Mouse (Mus musculus): ENCODE results near the gene Alox5. TPM values are rescaled to one million over a fixed set of nuclear protein-coding genes. Genes with fewer than 3 reads are reported as not detected.

Alox5 gene
- polyA plus RNA-seq, 1 experiment from 2014 or later, result 0.75 TPM

DNA sequence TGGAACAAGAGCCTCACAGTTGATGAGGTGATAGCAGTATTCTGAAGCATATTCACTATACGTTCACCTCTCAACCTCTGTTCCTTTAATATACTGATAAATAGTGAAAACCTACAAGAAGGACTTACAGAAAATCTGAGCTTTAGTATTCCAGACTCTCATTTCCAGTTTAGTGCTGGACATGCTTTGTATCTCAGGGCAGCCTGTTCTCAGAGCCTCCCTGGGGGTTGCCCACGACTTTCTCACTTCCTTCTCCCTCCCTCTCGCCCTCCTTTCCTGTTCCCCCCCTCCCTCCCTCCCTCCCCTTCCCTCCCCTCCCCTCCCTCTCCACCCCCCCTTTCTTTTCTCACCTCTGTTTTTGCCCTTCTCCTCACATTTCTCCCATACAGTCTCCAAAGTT lies 80.8 kb downstream of the Alox5 start:
- no peaks in the 10 kb centered on the region for H3K27me3 ChIP-seq
- 53% methylated on average over 3 of the region's 3 CpGs for WGBS
- no peak overlapping the region for H3K27ac ChIP-seq (replicated peaks)
- ATAC-seq (ENCODE audit: low FRiP score, low read depth), result no peak
- no peak overlapping the region for H3K4me2 ChIP-seq
- H3K9me3 ChIP-seq, result no peaks in the 10 kb centered on the region
- peaks cover 5% of the 10 kb centered on the region; the same call in 1 of the 2 replicates for H3K36me3 ChIP-seq
- no peak overlapping the region for H3K4me3 ChIP-seq
- H3K4me1 ChIP-seq (replicated peaks), result peaks cover 15% of the 10 kb centered on the region
- H3K9ac ChIP-seq, result no peak overlapping the region

DNA sequence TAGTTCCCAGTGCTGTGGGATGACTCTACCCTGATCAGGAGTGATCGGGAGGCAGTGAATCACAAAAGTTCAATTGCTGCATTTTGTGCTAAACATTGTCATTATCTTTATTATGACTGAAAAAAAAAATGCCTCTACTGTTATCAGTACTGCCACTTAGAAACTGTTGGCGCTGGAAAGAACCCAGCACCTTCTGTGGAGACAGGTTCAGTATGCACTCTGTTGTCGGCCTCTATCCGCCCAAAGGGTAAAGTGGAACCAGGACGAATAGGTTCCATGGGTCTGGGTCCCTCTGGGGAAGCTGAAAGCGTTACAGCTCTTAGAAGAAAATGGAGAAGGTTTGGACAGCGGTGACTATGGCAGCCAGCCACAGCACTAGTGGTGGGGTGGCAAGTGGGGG lies 82.1 kb downstream of the Alox5 start:
- Histone ChIP-seq H3K27ac (replicated peaks) (no peak overlapping the region), H3K4me3 (no peak overlapping the region), H3K4me1 (replicated peaks) (peaks cover 10% of the 10 kb centered on the region), H3K9ac (no peak overlapping the region), H3K4me2 (no peak overlapping the region), H3K36me3 (peaks cover 5% of the 10 kb centered on the region; the same call in 1 of the 2 replicates), H3K27me3 (no peaks in the 10 kb centered on the region), H3K9me3 (no peaks in the 10 kb centered on the region)
- 90% methylated on average over 7 of the region's 7 CpGs for WGBS
- ATAC-seq (ENCODE audit: low FRiP score, low read depth), result no peak

DNA sequence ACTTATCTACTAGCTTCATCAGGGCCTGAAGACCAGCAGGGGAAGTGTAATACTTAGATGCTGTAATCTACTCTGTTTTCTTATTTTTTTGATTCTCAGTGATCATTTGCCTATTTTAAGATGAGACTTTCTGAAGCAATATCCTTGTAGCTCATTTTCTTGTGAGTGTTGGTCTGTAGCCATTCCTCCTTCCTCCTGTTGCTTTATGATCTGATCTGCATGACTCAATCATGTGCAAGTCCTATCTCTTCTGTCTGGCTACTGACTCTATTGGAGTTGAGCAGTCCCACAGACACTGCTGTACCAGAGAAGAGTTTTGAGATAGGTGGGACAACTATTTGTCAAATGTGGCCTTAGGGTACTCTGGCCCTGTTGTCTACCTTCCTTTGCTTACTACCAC lies 86.4 kb downstream of the Alox5 start:
- H3K27me3 ChIP-seq, result no peaks in the 10 kb centered on the region
- no peaks in the 10 kb centered on the region for H3K9me3 ChIP-seq
- no peak overlapping the region for H3K4me2 ChIP-seq
- H3K9ac ChIP-seq, result no peak overlapping the region
- no peaks in the 10 kb centered on the region for H3K4me1 ChIP-seq (replicated peaks)
- no peak overlapping the region for H3K27ac ChIP-seq (replicated peaks)
- no peak overlapping the region for H3K4me3 ChIP-seq
- no peak for ATAC-seq (ENCODE audit: low FRiP score, low read depth)
- peaks cover 5% of the 10 kb centered on the region; the same call in 1 of the 2 replicates for H3K36me3 ChIP-seq

DNA sequence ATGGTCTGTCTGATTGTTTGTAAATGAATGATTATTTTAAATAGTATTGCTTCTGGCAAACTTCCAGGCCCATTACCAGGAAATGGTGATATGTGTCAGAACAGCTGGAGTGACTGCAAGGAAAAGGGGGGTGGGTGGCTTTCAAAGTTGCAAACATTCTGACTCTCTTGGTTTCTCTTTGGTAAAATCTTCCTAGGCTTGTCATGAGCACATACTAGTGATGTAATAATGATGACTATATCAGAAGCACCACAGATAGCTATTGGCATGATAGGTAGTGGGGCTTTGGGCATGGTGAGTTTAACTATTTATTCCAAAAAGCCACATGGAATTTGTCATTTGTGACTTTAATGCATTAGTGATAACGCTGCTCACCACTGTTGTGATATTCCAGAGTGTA lies 86.8 kb downstream of the Alox5 start:
- Histone ChIP-seq H3K27ac (replicated peaks) (no peak overlapping the region), H3K4me2 (no peak overlapping the region), H3K36me3 (peaks cover 5% of the 10 kb centered on the region; the same call in 1 of the 2 replicates), H3K4me3 (no peak overlapping the region), H3K9me3 (no peaks in the 10 kb centered on the region), H3K4me1 (replicated peaks) (no peaks in the 10 kb centered on the region), H3K27me3 (no peaks in the 10 kb centered on the region), H3K9ac (no peak overlapping the region)
- 98% methylated on average over 1 of the region's 1 CpGs for WGBS
- ATAC-seq (ENCODE audit: low FRiP score, low read depth), result no peak

DNA sequence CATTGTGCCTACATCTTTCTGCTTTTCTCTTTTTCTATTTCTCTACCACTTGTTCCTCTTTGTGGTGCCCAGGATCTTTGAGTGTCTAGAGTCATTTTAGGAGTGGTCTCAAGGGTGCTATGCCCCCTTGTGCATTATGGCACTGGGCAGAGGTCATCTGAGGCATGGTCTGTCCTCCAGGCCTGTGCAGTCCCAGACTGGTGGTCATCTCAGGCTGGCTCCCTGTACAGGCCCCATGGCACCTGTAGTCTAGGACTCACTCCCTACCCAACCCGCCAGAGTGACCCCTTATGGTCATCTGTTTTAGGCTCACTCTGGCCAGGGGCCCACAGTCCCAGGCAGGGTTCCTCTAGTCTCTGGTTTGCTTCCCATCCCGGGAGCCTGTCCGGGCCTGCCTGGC lies 89.5 kb downstream of the Alox5 start:
- Histone ChIP-seq H3K4me3 (no peak overlapping the region), H3K4me1 (replicated peaks) (no peaks in the 10 kb centered on the region), H3K9ac (no peak overlapping the region), H3K27ac (replicated peaks) (no peak overlapping the region), H3K9me3 (no peaks in the 10 kb centered on the region), H3K4me2 (no peak overlapping the region), H3K27me3 (no peaks in the 10 kb centered on the region), H3K36me3 (no peaks in the 10 kb centered on the region)
- 90% methylated on average over 3 of the region's 3 CpGs for WGBS
- ATAC-seq (ENCODE audit: low FRiP score, low read depth), result no peak

DNA sequence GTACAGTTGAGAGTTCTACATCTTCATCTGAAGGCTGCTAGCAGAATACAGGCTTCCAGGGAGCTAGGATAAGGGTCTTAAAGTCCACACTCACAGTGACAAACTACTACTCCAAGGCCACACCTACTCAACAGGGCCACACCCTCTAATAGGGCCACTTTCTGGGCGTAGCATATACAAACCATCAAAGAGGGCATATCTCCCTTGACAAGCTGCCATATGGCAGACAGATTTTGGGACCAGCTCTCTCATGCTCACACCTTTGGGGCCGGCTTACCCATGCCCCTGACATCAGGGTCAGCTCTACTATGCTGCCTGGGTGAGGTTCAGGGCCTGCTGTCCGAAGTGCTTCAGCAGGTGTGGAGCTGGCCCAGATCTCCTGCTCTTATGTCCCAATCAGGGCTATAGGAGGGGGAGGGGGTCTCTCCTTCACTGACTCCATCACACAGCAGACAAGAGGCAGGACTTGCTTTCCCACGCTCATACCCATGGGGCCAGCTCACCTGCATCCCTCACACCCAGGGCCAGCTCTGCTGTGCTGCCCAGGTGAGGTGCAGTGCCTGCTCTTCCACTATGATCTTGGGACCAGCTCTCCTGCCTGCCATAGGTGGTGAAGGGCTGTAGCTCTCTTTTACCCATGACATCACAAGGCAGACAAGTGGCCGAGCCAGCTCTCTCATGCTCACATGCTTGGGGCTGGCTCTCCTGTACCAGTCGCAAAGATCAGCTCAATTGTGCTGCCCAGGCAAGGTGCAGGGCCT lies 90.6 kb downstream of the Alox5 start:
- WGBS, result 88% methylated on average over 6 of the region's 6 CpGs
- H3K36me3 ChIP-seq, result no peaks in the 10 kb centered on the region
- H3K27me3 ChIP-seq, result no peaks in the 10 kb centered on the region
- H3K9me3 ChIP-seq, result no peaks in the 10 kb centered on the region
- no peaks in the 10 kb centered on the region for H3K4me1 ChIP-seq (replicated peaks)
- H3K4me2 ChIP-seq, result no peak overlapping the region
- no peak overlapping the region for H3K9ac ChIP-seq
- peak; percentile 65; the same call in 1 of the 2 replicates for ATAC-seq (ENCODE audit: low FRiP score, low read depth)
- H3K4me3 ChIP-seq, result no peak overlapping the region
- H3K27ac ChIP-seq (replicated peaks), result no peak overlapping the region

DNA sequence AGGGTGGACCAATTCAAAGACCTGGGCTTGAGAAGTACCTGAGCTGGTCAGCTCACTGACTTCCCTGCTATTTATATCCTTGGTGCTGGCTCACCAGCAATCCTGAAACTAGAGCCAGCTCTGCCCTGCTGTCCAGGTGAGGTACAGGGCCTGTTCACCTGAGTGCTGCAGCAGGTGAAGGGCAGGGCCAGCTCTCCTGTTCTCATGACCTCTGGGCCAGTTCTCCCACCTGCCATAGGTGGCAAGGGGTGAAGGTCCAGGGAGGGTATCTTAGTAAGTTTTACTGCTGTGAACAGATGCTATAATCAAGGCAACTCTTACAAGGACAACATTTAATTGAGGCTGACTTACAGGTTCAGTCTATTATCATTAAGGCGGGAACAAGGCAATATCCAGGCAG lies 91.2 kb downstream of the Alox5 start:
- no peak overlapping the region for H3K27ac ChIP-seq (replicated peaks)
- WGBS, result 100% methylated on average over 1 of the region's 1 CpGs

DNA sequence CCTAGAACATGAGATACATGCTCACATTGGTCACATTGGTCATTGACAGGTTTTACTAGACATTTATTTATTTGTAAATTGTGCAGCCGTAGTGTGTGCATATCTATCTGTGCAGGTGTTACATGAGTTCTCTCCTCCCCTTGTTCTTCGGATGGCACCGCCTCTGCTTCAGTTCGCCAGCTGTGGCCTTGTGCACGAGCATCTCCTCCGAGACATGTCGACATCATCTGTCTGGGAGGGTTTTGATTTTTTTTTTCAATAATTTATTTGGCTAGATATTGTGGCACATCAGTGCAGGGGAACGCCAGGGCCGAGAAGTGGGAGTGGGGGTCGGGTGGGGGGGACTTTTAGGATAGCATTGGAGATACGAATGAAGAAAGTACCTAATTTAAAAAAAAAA lies 93.0 kb downstream of the Alox5 start:
- no peak for ATAC-seq (ENCODE audit: low FRiP score, low read depth)

More for the DNA sequence above, 91.2 kb downstream of the Alox5 start:
- ATAC-seq (ENCODE audit: low FRiP score, low read depth), result no peak
- no peak overlapping the region for H3K9ac ChIP-seq
- no peaks in the 10 kb centered on the region for H3K9me3 ChIP-seq
- H3K27me3 ChIP-seq, result no peaks in the 10 kb centered on the region
- H3K4me2 ChIP-seq, result no peak overlapping the region
- no peaks in the 10 kb centered on the region for H3K4me1 ChIP-seq (replicated peaks)
- H3K36me3 ChIP-seq, result no peaks in the 10 kb centered on the region
- H3K4me3 ChIP-seq, result no peak overlapping the region

DNA sequence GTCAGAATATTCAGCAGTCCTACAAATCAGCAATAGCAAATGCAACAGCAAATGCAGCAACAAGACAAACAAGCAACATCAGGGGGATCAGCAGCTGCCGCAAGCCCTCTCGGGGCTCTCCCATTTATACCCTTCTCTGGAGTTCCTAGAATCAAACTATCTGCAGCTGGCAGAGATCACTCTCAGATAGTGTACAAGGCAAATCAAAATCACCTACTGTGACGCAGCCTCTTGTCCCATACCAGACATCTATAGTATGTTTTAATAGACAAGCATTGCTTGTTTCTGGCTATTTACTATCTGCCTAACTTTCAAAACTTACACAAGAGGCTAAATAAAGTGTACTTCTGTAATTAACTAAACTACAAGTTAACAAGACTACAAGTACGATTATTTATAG lies 99.0 kb downstream of the Alox5 start:
- 88% methylated on average over 4 of the region's 4 CpGs for WGBS
- Histone ChIP-seq H3K4me3 (no peak overlapping the region), H3K4me2 (no peak overlapping the region), H3K27ac (replicated peaks) (no peak overlapping the region), H3K9me3 (no peaks in the 10 kb centered on the region), H3K9ac (no peak overlapping the region), H3K27me3 (no peaks in the 10 kb centered on the region), H3K4me1 (replicated peaks) (peaks cover 4% of the 10 kb centered on the region; the same call in 1 of the 2 replicates), H3K36me3 (no peaks in the 10 kb centered on the region)
- ATAC-seq (ENCODE audit: low FRiP score, low read depth), result no peak

More for the DNA sequence above, 93.0 kb downstream of the Alox5 start:
- Histone ChIP-seq H3K36me3 (no peaks in the 10 kb centered on the region), H3K4me2 (no peak overlapping the region), H3K27ac (replicated peaks) (no peak overlapping the region), H3K9ac (no peak overlapping the region), H3K27me3 (no peaks in the 10 kb centered on the region), H3K9me3 (no peaks in the 10 kb centered on the region), H3K4me3 (no peak overlapping the region), H3K4me1 (replicated peaks) (no peaks in the 10 kb centered on the region)
- WGBS, result 59% methylated on average over 11 of the region's 11 CpGs

DNA sequence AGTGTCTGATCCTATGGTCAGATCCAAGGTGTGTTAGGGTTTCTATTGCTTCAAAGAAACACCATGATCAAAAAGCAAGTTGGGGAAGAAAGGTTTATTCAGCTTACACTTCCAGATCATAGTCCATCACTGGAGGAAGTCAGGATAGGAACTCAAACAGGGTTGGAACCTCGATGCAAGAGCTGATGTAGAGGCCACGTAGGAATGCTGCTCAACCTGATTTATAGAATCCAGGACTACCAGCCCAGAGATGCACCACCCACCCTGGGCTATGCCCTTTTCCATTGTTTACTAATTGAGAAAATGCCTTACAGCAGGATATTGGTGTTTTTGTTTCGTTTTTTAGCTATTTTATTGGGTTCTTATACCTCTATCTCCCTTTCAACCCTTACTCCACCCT lies 99.5 kb downstream of the Alox5 start:
- no peaks in the 10 kb centered on the region for H3K36me3 ChIP-seq
- WGBS, result 84% methylated on average over 3 of the region's 3 CpGs

More for the DNA sequence above, 99.5 kb downstream of the Alox5 start:
- H3K27me3 ChIP-seq, result no peaks in the 10 kb centered on the region
- no peak overlapping the region for H3K27ac ChIP-seq (replicated peaks)
- peaks cover 4% of the 10 kb centered on the region; the same call in 1 of the 2 replicates for H3K4me1 ChIP-seq (replicated peaks)
- H3K9ac ChIP-seq, result no peak overlapping the region
- H3K4me3 ChIP-seq, result no peak overlapping the region
- H3K9me3 ChIP-seq, result no peaks in the 10 kb centered on the region
- no peak overlapping the region for H3K4me2 ChIP-seq
- no peak for ATAC-seq (ENCODE audit: low FRiP score, low read depth)
